Mouse (Mus musculus) lung, postnatal 4 days (tissue): ENCODE data around the gene Ccdc91.

Source experiments
- DNase-seq, 2 experiments: peaks; one replicate each; pipeline ENCODE4 v3.0.0; 2021

The Ccdc91 gene

GRCm38 (mm10) chr6:147475727-147476613 lies at the start of gene Ccdc91:
Ccdc91 (plus strand) TSS chr6:147475828.
- DNase-seq: peak; percentile 95 to 96

DNA sequence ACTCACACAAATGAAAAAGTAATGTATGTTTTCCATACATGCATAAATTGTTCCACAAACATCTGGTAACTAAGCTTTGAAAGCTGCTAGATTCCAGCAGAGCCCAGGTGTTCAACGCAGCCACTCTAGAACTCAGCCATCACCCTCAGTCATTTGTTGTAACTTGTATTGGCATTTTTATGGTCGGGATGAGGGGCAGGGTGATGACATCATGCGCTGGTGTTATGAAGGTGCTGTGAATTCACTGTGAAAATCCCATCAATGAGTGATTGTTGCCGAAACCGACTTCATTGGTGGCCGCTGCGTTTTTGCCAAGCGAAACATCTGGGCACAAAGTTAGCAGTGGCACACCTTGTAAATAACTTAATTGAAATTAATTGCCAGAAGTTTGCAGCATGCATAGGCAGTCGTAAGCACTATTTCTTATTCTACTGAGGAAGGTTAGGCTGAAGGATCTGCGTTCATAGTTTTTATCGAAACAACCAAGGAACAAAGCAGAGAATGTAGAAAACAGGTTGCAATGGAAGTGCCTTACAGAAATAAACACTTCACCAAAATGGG lies 48.6 kb upstream of the Ccdc91 start:
- no peak for DNase-seq

DNA sequence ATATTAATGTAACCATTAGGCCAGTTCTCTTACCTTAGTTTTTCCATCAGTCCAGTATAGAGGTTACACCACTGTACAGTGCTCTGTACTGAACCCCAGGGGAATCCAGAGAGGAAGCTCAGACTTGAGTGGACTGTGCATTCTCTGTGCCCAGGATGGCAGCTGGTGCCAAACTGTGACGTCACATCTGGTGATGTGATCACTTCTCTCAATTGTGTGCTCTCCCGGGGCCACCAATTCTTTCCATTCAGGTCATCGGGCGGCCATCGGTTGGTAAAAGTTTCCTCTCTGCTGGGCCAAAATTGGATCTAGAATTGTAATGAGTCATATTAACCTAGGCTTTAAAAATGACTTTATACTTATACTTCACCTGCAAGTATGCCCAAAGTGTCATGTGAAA lies 19.9 kb upstream of the Ccdc91 start:
- peak; percentile 66 to 72 for DNase-seq

DNA sequence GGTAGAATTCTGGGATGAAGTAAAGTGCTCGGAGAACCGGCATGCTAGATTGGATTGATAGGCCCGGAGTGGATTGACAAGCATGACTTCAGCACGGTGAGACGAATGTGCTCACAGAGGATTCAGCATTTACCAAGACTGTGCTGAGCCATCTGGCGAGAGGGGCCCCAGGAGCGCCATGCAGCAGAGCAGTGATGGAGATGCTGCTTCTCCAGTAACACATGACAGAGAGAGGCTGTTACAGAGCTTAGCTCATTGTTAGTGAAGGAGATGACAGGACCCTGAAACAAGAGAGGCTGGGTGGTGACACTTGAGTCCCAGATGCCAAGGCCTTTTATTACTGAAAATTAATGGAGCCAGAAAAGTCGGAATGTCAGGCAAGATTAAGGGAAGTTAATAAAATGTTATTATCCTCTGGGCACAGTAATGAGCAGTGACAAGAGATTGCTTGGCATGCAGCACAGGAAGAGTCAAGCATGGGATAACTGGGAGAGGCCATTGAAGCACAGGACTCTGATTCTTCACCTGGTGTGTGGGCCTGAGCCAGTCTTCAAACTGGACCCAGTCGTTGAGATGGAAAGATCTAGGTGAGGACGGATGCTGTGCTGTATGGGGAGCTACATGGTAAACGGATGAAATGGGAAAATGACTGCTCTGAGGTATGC lies 16.9 kb upstream of the Ccdc91 start:
- DNase-seq: no peak

DNA sequence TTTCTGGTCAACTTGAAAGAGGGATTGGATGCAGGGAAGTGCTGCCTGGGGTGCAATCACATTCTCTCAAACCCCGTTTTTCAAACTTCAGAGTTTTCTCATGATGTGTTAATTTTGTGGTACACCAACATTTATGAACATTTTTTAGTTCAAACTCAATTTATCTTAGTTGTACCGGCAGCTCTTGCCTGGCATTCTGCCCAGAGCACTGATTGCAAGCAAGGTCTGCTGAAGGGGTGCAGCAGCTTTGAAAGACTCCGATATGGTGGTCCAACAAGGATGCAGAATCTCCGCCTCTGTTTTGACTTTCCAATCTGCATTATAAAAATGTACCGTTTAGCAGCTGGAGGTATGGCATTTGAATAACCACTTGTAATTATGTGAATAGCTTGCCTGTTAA lies 5.6 kb upstream of the Ccdc91 start:
- DNase-seq: no peak

GRCm38 (mm10) chr6:147481141-147481540 lies 5.5 kb downstream of the Ccdc91 start:
- DNase-seq: peak in 1 of 2 experiments; percentile 14

DNA sequence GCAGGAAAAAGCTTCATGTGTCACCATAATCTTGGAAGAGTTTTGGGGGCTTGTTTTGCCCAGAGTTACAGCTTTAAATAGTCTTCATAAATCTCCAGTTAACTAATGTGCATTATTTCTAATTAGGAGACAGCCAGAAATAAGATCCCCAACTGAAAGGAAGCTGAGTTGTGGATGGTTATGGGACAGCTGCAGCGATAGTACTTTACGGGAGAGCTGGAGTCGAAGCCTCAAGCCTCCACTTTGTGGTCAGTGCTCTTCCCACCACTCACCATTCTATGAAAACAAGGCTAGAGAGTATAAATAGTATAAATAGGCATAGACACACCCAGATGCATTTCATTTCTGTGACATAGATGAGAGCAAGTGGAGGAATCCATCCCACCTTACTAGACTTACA lies 14.5 kb downstream of the Ccdc91 start:
- DNase-seq: no peak

GRCm38 (mm10) chr6:147492551-147492950 lies 16.9 kb downstream of the Ccdc91 start:
- no peak for DNase-seq

DNA sequence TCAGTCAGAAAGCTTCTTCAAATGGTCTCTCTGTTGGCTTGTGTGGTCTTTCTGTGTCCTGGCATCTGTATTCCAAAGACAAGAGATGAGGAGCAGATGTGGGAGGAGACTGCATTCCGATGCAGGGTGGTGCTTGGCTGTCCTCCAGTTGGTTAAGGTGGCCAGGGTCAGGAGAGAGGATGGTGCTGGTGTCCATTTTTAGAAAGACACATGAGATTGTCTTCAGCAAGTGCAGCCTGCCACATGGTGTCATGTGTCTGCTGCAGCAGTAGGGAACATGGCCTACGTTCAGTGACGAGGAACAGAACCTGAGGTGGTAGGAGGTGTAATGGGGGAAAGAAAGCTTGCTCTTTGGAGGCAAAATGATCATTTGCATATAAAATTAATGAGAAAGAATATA lies 25.8 kb downstream of the Ccdc91 start:
- no peak for DNase-seq

- peak in 1 of 2 experiments; percentile 6 for DNase-seq
Measured at GRCm38 (mm10) chr6:147506074-147506473, 30.4 kb downstream of the Ccdc91 start.

DNA sequence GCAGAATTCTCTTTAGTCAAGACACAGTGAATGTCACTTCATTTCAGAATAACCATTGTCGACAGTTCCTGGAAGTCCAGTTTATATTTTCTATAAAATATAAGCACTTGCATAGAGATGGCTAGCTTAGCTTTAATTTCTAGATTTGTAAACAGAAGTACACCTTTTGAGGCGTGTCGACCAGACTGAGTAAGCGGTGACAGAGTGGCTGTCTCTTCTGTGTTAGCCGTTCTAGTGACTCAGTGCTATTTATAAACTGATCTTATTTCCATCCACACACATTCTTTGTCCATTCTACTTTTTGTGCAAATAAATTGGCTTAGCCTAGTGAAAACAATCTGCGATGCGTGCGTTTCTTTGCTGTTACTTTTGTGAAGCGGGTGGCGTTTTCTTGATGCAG lies 30.9 kb downstream of the Ccdc91 start:
- no peak for DNase-seq

- DNase-seq: no peak
Measured at GRCm38 (mm10) chr6:147507186-147507585, 31.6 kb downstream of the Ccdc91 start.

- no peak for DNase-seq
Measured at GRCm38 (mm10) chr6:147510516-147510915, 34.9 kb downstream of the Ccdc91 start.

- DNase-seq: no peak
Measured at GRCm38 (mm10) chr6:147517909-147518308, 42.3 kb downstream of the Ccdc91 start.

DNA sequence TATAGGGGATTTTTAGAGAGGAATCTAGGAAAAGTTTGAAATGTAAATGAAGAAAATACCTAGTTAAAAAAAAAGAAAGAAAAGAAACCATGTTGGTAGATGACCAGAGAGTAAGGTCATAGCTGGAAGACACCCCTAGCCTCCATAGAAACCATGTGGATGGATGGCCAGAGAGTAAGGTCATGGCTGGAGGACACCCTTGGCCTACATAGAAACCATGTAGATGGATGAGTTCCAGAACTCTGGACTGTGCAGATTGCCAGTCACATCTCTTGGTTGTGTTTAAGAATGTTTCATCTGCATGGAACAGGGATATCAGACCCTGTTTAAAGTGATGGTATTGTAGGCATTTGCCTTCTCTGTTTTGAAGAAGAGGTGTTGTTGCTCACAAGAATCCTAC lies 49.6 kb downstream of the Ccdc91 start:
- DNase-seq: no peak

DNA sequence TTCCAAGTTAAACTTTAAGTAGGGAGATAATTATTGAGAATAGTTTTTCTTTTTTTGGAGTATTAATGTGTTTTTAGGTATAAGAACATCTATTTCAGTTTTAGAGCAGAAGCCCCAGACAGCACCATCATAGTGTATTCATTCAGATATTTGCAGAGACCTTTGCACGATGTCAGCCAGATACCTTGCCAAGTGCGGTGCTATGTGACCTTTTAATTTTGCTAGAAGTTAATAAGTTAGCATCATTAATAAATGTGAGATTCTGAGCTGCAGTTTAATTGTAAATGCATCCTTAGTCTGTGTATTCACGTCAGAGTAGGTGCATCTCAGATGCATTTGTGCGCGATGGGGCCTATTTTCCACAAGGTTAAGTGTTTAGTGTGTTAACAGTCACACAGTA lies 59.3 kb downstream of the Ccdc91 start:
- no peak for DNase-seq

DNA sequence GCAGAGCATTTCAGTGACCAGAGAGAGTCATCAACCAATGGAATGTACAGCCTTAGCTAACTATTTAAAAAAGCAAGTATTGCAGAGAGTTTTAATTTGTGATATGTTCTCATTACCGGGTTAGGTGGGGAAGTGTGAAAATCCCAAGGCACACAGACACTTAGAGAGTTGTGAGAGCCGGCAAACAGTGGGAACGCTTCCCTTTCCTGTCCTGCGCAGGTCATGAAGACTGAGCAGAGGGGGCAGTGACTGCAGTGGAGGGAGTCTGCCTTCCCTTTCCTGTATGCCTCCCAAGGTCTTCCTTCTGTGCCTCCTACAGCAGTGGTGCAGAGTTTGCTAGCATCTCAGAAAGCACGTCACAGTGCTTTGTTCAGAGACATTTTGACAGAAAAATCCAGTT lies 62.6 kb downstream of the Ccdc91 start:
- DNase-seq: no peak

DNA sequence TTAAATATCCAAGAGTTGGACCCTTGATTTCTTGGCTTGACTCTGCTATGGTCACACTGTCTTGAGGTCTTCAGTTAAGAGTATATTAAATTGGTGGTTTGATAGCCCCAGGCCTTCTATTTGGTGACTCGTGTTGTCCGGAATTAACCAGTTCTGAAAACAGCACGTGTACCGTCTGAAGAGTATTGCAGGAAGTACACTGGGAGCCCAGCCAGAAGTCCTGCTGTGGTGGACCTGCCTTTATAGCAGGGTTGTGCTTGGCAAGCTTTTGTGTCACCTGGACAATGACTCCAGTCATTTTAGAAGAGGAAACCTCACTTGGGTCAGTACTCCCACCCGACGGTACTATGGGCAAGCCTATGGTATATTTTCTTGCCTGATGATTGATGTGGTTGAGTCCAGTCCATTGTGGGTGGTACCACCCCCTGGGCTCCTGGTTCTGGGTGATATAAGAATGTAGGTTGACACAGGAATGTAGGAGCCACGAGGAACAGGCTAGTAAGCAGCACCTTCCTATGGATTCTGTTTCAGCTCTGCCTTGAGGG lies 63.5 kb downstream of the Ccdc91 start:
- DNase-seq: no peak

DNA sequence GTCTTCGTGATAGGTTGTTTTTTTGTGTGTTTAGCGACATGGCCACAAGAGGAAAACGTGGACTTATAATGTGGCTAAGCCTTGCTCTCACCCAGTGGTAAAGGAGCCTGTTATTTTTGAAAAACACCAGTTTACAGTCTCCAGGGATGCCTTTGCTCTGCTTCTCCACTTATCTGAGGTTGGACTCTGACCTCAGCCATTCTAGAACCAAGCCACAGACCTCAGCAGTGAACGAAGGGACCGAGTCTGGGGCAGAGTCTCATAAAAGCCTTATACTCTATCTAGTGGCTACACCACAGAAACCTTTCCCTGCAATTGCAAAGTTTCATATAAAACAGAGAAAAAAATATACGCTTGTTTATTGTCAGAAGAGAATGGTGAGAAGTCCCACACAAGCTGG lies 65.3 kb downstream of the Ccdc91 start:
- DNase-seq: no peak

- no peak for DNase-seq
Measured at GRCm38 (mm10) chr6:147555591-147555990, 80.0 kb downstream of the Ccdc91 start.

- DNase-seq: no peak
Measured at GRCm38 (mm10) chr6:147559316-147559715, 83.7 kb downstream of the Ccdc91 start.

GRCm38 (mm10) chr6:147560436-147560835 lies 84.8 kb downstream of the Ccdc91 start:
- DNase-seq: peak; percentile 27 to 61

- DNase-seq: peak; percentile 47 to 69
Measured at GRCm38 (mm10) chr6:147569246-147569645, 93.6 kb downstream of the Ccdc91 start.

- DNase-seq: no peak
Measured at GRCm38 (mm10) chr6:147573137-147573536, 97.5 kb downstream of the Ccdc91 start.
